Mouse (Mus musculus) ES-E14 (cell line): ENCODE results near the gene Ank3. TPM values are rescaled to one million over a fixed set of nuclear protein-coding genes. Genes with fewer than 3 reads are reported as not detected.

ENCODE experiments used
- DNase-seq: peaks from one replicate; pipeline ENCODE4 v3.0.0-alpha.2; 2013; ENCODE audit warnings: low read depth, low spot score
- H3K27ac ChIP-seq: 2 replicates; pipeline ENCODE4 v1.5.1; 2012; ENCODE audit warnings: low read depth, mild to moderate bottlenecking, low read length, moderate library complexity, mixed read lengths; ENCODE audit not compliant: poor library complexity, insufficient read depth, severe bottlenecking
- H3K36me3 ChIP-seq: 2 replicates; pipeline ENCODE4 v1.6.1; 2012; ENCODE audit warnings: mild to moderate bottlenecking, low read length, moderate library complexity, mixed read lengths; ENCODE audit not compliant: control insufficient read depth, poor library complexity, insufficient read depth, severe bottlenecking
- H3K4me1 ChIP-seq, 2 experiments: fragments of 150-350 bp in 1 of 2; sonication (generic) in 1 of 2; 2 replicates each; pipeline ENCODE4 v1.6.1; 2012; ENCODE audit warnings: low read length in 2 of 2, mild to moderate bottlenecking in 1 of 2, mixed read lengths in 1 of 2; ENCODE audit not compliant: control insufficient read depth in 2 of 2, insufficient read depth in 2 of 2, poor library complexity in 1 of 2
- H3K4me3 ChIP-seq, 2 experiments: fragments of 150-350 bp in 1 of 2; sonication (generic) in 1 of 2; 2 replicates each; pipeline ENCODE4 v1.5.1; 2012; ENCODE audit warnings: low read length in 2 of 2, low read depth in 1 of 2, mild to moderate bottlenecking in 1 of 2, mixed read lengths in 1 of 2; ENCODE audit not compliant: insufficient read depth in 1 of 2, poor library complexity in 1 of 2, severe bottlenecking in 1 of 2
- H3K9ac ChIP-seq: 2 replicates; pipeline ENCODE4 v1.6.1; 2012; ENCODE audit warnings: low read depth, mild to moderate bottlenecking, low read length, mixed read lengths; ENCODE audit not compliant: poor library complexity, insufficient read depth, severe bottlenecking
- H3K9me3 ChIP-seq: fragments of 150-350 bp; sonication (generic); 2 replicates; pipeline ENCODE4 v1.6.1; 2012; ENCODE audit warnings: low read depth, mild to moderate bottlenecking, low read length; ENCODE audit not compliant: control insufficient read depth, insufficient read depth
- CHD2 ChIP-seq: IDR thresholded peaks from 2 replicates; pipeline ENCODE4 v1.6.1; 2014; ENCODE audit warnings: mild to moderate bottlenecking, low read depth, low read length, inconsistent platforms
- HCFC1 ChIP-seq: IDR thresholded peaks from 2 replicates; pipeline ENCODE4 v1.6.1; 2012; ENCODE audit warnings: low read length, inconsistent platforms, borderline replicate concordance; ENCODE audit not compliant: insufficient read depth
- MAFK ChIP-seq: IDR thresholded peaks from 2 replicates; pipeline ENCODE4 v1.6.1; 2014; ENCODE audit warnings: mild to moderate bottlenecking, low read depth, low read length, inconsistent platforms; ENCODE audit not compliant: insufficient read depth
- ZC3H11A ChIP-seq: IDR thresholded peaks from 2 replicates; pipeline ENCODE4 v1.6.1; 2012; ENCODE audit warnings: low read depth, mild to moderate bottlenecking, inconsistent platforms, low read length, borderline replicate concordance
- ZNF384 ChIP-seq: IDR thresholded peaks from 2 replicates; pipeline ENCODE4 v1.6.1; 2012; ENCODE audit warnings: low read depth, low read length, inconsistent platforms
- in situ Hi-C, 2 experiments: fragments of 600-800 bp; cut with MboI; formaldehyde crosslinking; loops; one replicate each; pipeline ENCODE4 v1.15.1; 2025; ENCODE audit warnings: low sequenced_read_pairs in 2 of 2, inconsistent platforms in 1 of 2; ENCODE audit not compliant: unreplicated experiment in 2 of 2
- total RNA-seq: library from RNA; depleted of rRNA; stranded (reverse); fragments of 300-350 nt; gene quantifications from 2 replicates; pipeline ENCODE4 v1.2.3, GENCODE M21; 2012

The Ank3 gene
- total RNA-seq, 1 experiment: 6.5 TPM

DNA sequence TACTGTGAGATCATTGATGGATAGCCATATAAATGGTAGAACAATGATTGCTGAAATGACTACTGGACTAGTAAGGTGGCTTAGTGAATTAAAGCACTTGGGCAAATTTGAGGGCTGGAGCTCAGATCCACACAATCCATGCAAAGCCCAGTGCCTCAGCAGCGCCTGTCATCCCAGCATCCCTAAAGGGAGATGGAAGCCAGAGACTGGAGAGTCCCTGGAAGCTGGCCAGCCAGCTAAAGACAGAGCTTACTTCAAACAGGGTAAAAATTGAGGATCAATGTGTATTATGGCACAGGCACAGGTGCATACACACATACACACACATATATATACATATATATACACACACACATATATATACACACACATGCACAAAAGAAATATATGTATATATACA lies 553.7 kb downstream of the Ank3 start:
- no peaks in the 10 kb centered on the region for H3K9me3 ChIP-seq
- H3K36me3 ChIP-seq: peaks cover 6% of the 10 kb centered on the region; the same call in 1 of the 2 replicates
- peaks cover 0 to 6% of the 10 kb centered on the region in 2 experiments; a peak in 2 of 4 replicates for H3K4me1 ChIP-seq
- in situ Hi-C loops: loop anchor here in 1 of 2 experiments (25.0 kb wide), 1 partner anchor 290 kb away; no protein-coding TSS in a partner anchor
- H3K9ac ChIP-seq: no peak overlapping the region
- no peak for DNase-seq
- H3K4me3 ChIP-seq: no peak overlapping the region
- no peak overlapping the region for H3K27ac ChIP-seq
- no peak for TF ChIP-seq HCFC1
- TF ChIP-seq ZNF384: no peak
- no peak for TF ChIP-seq ZC3H11A
- TF ChIP-seq MAFK: no peak
- TF ChIP-seq CHD2: no peak

DNA sequence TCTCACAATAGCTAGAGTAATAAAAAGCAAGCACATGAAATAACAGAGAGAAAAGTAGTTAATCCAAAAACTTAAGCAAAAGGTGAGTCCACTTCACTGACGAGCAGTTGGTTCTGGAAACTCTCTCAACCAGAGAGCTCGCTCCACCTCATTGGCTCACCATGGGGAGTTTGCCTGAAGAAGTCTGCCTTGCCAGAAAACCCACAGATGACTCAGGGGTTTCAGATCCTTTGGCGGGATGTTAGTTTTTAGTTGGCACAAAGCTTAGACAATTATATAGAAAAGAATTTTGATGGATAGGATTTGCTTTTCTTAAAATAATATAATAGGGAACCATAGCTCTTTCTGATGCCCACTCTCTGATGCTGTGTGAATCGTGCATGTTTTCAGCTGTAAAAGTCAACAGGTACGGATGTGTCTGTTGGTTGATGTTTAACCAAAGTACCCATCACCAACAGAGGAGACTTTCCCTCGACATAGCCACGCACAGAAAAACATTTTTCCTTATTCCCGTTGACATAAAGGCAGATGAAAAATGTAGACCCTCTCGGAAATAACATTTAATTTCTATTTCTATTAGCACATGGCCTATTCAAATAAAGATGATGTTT lies 556.2 kb downstream of the Ank3 start:
- no peak overlapping the region for H3K27ac ChIP-seq
- no peak overlapping the region for H3K9ac ChIP-seq
- H3K4me3 ChIP-seq: no peak overlapping the region
- in situ Hi-C loops: loop anchor here in 1 of 2 experiments (25.0 kb wide), 1 partner anchor 292 kb away; no protein-coding TSS in a partner anchor
- H3K4me1 ChIP-seq: peaks cover 0 to 4% of the 10 kb centered on the region in 2 experiments; a peak in 2 of 4 replicates
- no peak for DNase-seq
- no peak for TF ChIP-seq ZC3H11A
- no peak for TF ChIP-seq MAFK
- TF ChIP-seq CHD2: no peak
- no peak for TF ChIP-seq HCFC1
- TF ChIP-seq ZNF384: no peak
- H3K9me3 ChIP-seq: no peaks in the 10 kb centered on the region
- H3K36me3 ChIP-seq: peaks cover 9% of the 10 kb centered on the region; the same call in 1 of the 2 replicates

DNA sequence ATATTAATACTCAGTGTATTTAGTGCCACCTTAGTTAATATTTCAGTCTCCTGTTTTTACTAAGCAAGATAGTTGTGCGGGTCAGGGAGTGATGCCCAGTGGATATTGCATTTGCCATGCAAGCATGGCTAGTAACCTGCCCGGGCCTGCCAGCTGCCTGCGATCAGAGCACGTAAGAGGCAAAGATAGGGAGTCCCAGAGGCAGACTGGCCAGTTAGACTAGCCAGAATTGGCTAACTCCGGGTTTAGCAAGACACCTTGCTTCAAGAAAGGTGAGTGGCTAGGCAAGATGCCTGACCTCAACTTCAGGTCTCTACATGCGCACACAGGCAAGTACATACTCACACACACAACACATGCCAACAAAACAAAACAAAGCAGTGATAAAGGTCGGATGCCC lies 563.7 kb downstream of the Ank3 start:
- Histone ChIP-seq H3K9ac (no peak overlapping the region), H3K36me3 (peaks cover 4% of the 10 kb centered on the region; the same call in 1 of the 2 replicates), H3K4me1 (no peaks in the 10 kb centered on the region), H3K4me3 (no peak overlapping the region), H3K27ac (no peak overlapping the region), H3K9me3 (no peaks in the 10 kb centered on the region)
- no peak for DNase-seq
- TF ChIP-seq CHD2: no peak
- TF ChIP-seq ZC3H11A: no peak
- TF ChIP-seq HCFC1: no peak
- TF ChIP-seq MAFK: no peak
- no peak for TF ChIP-seq ZNF384
- in situ Hi-C loops: loop anchor here (5.0 to 25.0 kb wide), 3 partner anchors 95 to 300 kb away; no protein-coding TSS in a partner anchor

DNA sequence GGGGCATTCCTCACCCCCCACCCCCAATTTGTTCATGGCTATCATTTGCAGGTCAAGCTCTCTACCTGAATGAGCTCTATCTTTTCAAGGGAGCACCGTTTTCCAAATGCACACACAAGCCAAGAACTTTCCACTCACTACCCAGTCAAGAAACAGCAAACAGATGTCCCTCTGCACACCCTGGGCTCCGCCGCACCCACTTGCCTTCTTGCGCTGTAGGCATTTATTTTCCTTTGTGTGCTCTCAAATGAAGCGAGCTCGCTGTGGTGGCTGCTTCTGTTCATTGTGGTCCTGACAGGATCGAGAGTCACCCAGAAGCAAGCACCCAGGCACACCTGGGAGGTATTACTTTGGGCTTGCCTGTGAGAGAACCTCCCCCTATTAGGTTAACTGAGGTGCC lies 564.4 kb downstream of the Ank3 start:
- Histone ChIP-seq H3K27ac (no peak overlapping the region), H3K4me3 (no peak overlapping the region), H3K36me3 (peaks cover 4% of the 10 kb centered on the region; the same call in 1 of the 2 replicates), H3K4me1 (no peaks in the 10 kb centered on the region), H3K9me3 (no peaks in the 10 kb centered on the region), H3K9ac (no peak overlapping the region)
- in situ Hi-C loops: loop anchor here (5.0 to 25.0 kb wide), 3 partner anchors 96 to 301 kb away; no protein-coding TSS in a partner anchor
- no peak for DNase-seq
- TF ChIP-seq CHD2 (no peak), ZC3H11A (no peak), MAFK (no peak), ZNF384 (no peak), HCFC1 (no peak)

DNA sequence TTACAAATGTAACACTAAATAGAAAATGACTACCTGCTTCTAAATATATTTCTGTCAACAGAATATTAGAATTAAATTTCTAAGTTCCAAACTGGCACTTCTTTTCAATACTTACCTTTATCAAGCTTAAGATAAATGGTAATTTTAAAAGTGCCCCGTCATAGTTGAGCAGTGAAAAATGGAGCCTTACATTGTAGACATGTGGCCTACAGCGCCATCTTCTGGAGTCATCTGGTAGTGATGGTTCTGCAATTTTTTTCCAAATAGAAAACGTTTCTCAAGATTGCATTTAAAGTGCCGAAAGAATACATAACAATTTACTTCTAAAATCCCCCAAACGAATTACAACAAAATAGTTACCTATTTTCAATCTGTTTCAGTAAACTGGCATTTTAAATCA lies 566.0 kb downstream of the Ank3 start:
- DNase-seq: peak; percentile 50
- no peak overlapping the region for H3K9ac ChIP-seq
- H3K9me3 ChIP-seq: no peaks in the 10 kb centered on the region
- in situ Hi-C loops: loop anchor here (5.0 to 25.0 kb wide), 3 partner anchors 97 to 302 kb away; no protein-coding TSS in a partner anchor
- peaks cover 4 to 5% of the 10 kb centered on the region in 2 experiments; a peak in 1 of 4 replicates for H3K4me1 ChIP-seq
- H3K4me3 ChIP-seq: no peak overlapping the region
- H3K36me3 ChIP-seq: no peaks in the 10 kb centered on the region
- TF ChIP-seq ZNF384 (no peak), CHD2 (no peak), ZC3H11A (peak; percentile 63), HCFC1 (no peak), MAFK (peak; percentile 95)
- no peak overlapping the region for H3K27ac ChIP-seq
